In genomic region chr17:43801077-43801476, GRCm38 (mm10) we compare ENCODE assay signal across 8 mouse cellular contexts. TPM values are rescaled to one million over a fixed set of nuclear protein-coding genes. Genes with fewer than 3 reads are reported as not detected.
DNase-seq lines count a peak whose midpoint lies in the region; ATAC-seq and TF ChIP-seq lines count a peak whose summit lies in the region.

Rcan2 (plus strand) TSS chr17:43801351.

- peak within 1 kb of the TSS; percentile 84 for H3K9ac ChIP-seq in heart, embryonic 12.5 days
- peak within 1 kb of the TSS; percentile 56 for H3K9ac ChIP-seq in kidney, embryonic 15.5 days
- peak within 1 kb of the TSS; percentile 94 for H3K9ac ChIP-seq in midbrain, embryonic 16.5 days (ENCODE audit: low read depth, low read length)
- peak within 1 kb of the TSS; percentile 76 for H3K9ac ChIP-seq in stomach, embryonic 16.5 days (ENCODE audit: low read length)

- WGBS in spleen, adult 2 months, result 4% methylated on average over 7 of the region's 7 CpGs
- WGBS in heart, embryonic 12.5 days, result 1% methylated on average over 7 of the region's 7 CpGs
- WGBS in kidney, embryonic 15.5 days, result under 1% methylated on average over 7 of the region's 7 CpGs
- WGBS in midbrain, embryonic 16.5 days, result under 1% methylated on average over 7 of the region's 7 CpGs
- WGBS in stomach, embryonic 16.5 days, result 5% methylated on average over 7 of the region's 7 CpGs

- peak within 1 kb of the TSS; percentile 82 for H3K4me2 ChIP-seq in heart, embryonic 12.5 days
- peak within 1 kb of the TSS; percentile 98 for H3K4me2 ChIP-seq in kidney, embryonic 15.5 days
- peak within 1 kb of the TSS; percentile 83 for H3K4me2 ChIP-seq in midbrain, embryonic 16.5 days (ENCODE audit: low read length)
- H3K4me2 ChIP-seq in stomach, embryonic 16.5 days (ENCODE audit: low read depth, low read length), result peak within 1 kb of the TSS; percentile 96

- H3K9me3 ChIP-seq in heart, embryonic 12.5 days (replicated peaks), result no peaks in the 10 kb centered on the region
- no peaks in the 10 kb centered on the region for H3K9me3 ChIP-seq in kidney, embryonic 15.5 days (replicated peaks)
- no peaks in the 10 kb centered on the region for H3K9me3 ChIP-seq in midbrain, embryonic 16.5 days (replicated peaks; ENCODE audit: control insufficient read depth, low read length, poor library complexity, severe bottlenecking)
- H3K9me3 ChIP-seq in stomach, embryonic 16.5 days (replicated peaks; ENCODE audit: control insufficient read depth, low read length), result no peaks in the 10 kb centered on the region

- ATAC-seq in heart, embryonic 12.5 days (ENCODE audit: insufficient number of reproducible peaks, low FRiP score), result peak; percentile 83
- ATAC-seq in kidney, embryonic 15.5 days (replicated peaks; ENCODE audit: low FRiP score), result peak; percentile 82
- ATAC-seq in midbrain, embryonic 16.5 days, result peak; percentile 93
- peak; percentile 44; the same call in 1 of the 2 replicates for ATAC-seq in stomach, embryonic 16.5 days (ENCODE audit: insufficient read depth, low FRiP score)

- no peak for TF ChIP-seq CTCF in spleen, adult 2 months (IDR thresholded peaks at IDR 0.05; ENCODE audit: extremely low read depth, insufficient read depth, insufficient read length, insufficient replicate concordance)
- TF ChIP-seq CTCF in embryonic fibroblast, embryonic 13.5 days (IDR thresholded peaks at IDR 0.05; ENCODE audit: borderline replicate concordance, insufficient read depth, low read length), result peak; percentile 73

- no peak for TF ChIP-seq POLR2A in spleen, adult 2 months (IDR thresholded peaks at IDR 0.05; ENCODE audit: low read depth, low read length)
- TF ChIP-seq POLR2A in embryonic fibroblast, embryonic 13.5 days (IDR thresholded peaks at IDR 0.05; ENCODE audit: low read depth, low read length), result no peak

- H3K4me1 ChIP-seq in spleen, adult 2 months (ENCODE audit: control insufficient read depth, insufficient read depth, insufficient read length), result peaks cover 2% of the 10 kb centered on the region; the same call in 1 of the 2 replicates
- H3K4me1 ChIP-seq in embryonic fibroblast, embryonic 13.5 days (ENCODE audit: control insufficient read depth, insufficient read depth, low read length), result no peaks in the 10 kb centered on the region
- peaks cover 21% of the 10 kb centered on the region for H3K4me1 ChIP-seq in heart, embryonic 12.5 days (replicated peaks)
- peaks cover 15% of the 10 kb centered on the region for H3K4me1 ChIP-seq in kidney, embryonic 15.5 days
- peaks cover 8% of the 10 kb centered on the region; the same call in 1 of the 2 replicates for H3K4me1 ChIP-seq in midbrain, embryonic 16.5 days (ENCODE audit: control insufficient read depth, insufficient read depth, low read length)
- H3K4me1 ChIP-seq in stomach, embryonic 16.5 days (ENCODE audit: control insufficient read depth, insufficient read depth, low read length), result no peaks in the 10 kb centered on the region

- peak in 1 of 2 experiments; percentile 34 for DNase-seq in spleen, adult 2 months (ENCODE audit: low read depth in 1 of 2, low spot score in 2 of 2)
- DNase-seq in spleen, postnatal 14 days (ENCODE audit: low spot score in 2 of 2), result no peak
- peak; percentile 39 for DNase-seq in liver

- H3K27me3 ChIP-seq in spleen, adult 2 months (ENCODE audit: control insufficient read depth, insufficient read depth, low read length), result peaks cover 8% of the 10 kb centered on the region
- 0 out of 2 replicates have a peak, but pooled peaks cover 11% of the 10 kb centered on the region for H3K27me3 ChIP-seq in heart, embryonic 12.5 days (replicated peaks)
- peaks cover 28% of the 10 kb centered on the region; the same call in 1 of the 2 replicates for H3K27me3 ChIP-seq in kidney, embryonic 15.5 days
- H3K27me3 ChIP-seq in midbrain, embryonic 16.5 days (ENCODE audit: control insufficient read depth, insufficient read depth, low read depth, low read length), result no peaks in the 10 kb centered on the region
- peaks cover 8% of the 10 kb centered on the region; the same call in 1 of the 2 replicates for H3K27me3 ChIP-seq in stomach, embryonic 16.5 days (ENCODE audit: control insufficient read depth, insufficient read depth, low read length)

- no peaks in the 10 kb centered on the region for H3K36me3 ChIP-seq in spleen, adult 2 months (ENCODE audit: control insufficient read depth, insufficient read depth, low read length)
- H3K36me3 ChIP-seq in heart, embryonic 12.5 days, result no peaks in the 10 kb centered on the region
- H3K36me3 ChIP-seq in kidney, embryonic 15.5 days, result no peaks in the 10 kb centered on the region
- H3K36me3 ChIP-seq in midbrain, embryonic 16.5 days (ENCODE audit: control insufficient read depth, insufficient read depth, low read length), result no peaks in the 10 kb centered on the region
- no peaks in the 10 kb centered on the region for H3K36me3 ChIP-seq in stomach, embryonic 16.5 days (ENCODE audit: control insufficient read depth, insufficient read depth, low read length)

- H3K4me3 ChIP-seq in spleen, adult 2 months (ENCODE audit: extremely low read depth, insufficient read depth, insufficient read length), result peak within 1 kb of the TSS; percentile 33; the same call in 1 of the 2 replicates
- H3K4me3 ChIP-seq in embryonic fibroblast, embryonic 13.5 days (ENCODE audit: insufficient read depth, low read length), result peak within 1 kb of the TSS; percentile 47
- peak within 1 kb of the TSS; percentile 74 for H3K4me3 ChIP-seq in heart, embryonic 12.5 days
- H3K4me3 ChIP-seq in kidney, embryonic 15.5 days (replicated peaks), result peak within 1 kb of the TSS; percentile 71
- H3K4me3 ChIP-seq in midbrain, embryonic 16.5 days (ENCODE audit: low read depth, low read length), result peak within 1 kb of the TSS; percentile 75
- H3K4me3 ChIP-seq in stomach, embryonic 16.5 days (replicated peaks; ENCODE audit: low read length), result peak within 1 kb of the TSS; percentile 61

- no peak within 1 kb of the TSS for H3K27ac ChIP-seq in spleen, adult 2 months (ENCODE audit: insufficient read depth, low read length)
- H3K27ac ChIP-seq in embryonic fibroblast, embryonic 13.5 days (ENCODE audit: insufficient read depth, low read length), result no peak within 1 kb of the TSS
- peak within 1 kb of the TSS; percentile 78 for H3K27ac ChIP-seq in heart, embryonic 12.5 days (ENCODE audit: poor library complexity, severe bottlenecking)
- no peak within 1 kb of the TSS for H3K27ac ChIP-seq in kidney, embryonic 15.5 days
- peak within 1 kb of the TSS; percentile 81 for H3K27ac ChIP-seq in midbrain, embryonic 16.5 days (ENCODE audit: low read length)
- H3K27ac ChIP-seq in stomach, embryonic 16.5 days (ENCODE audit: low read length), result 0 out of 2 replicates have a peak within 1 kb of the TSS, but pooled peaks have one; percentile 33

RNA-seq across cellular contexts. Expression of gene Rcan2, which starts in this region (rescaled TPM):
- 0.86 and 1.4 TPM in 2 replicates for polyA plus RNA-seq in spleen, adult 2 months (2012; rRNA removed)
- polyA plus RNA-seq in embryonic fibroblast, embryonic 13.5 days (2011; ENCODE audit: insufficient read length, low read depth, missing spikeins), result 20.4 and 31.5 TPM in 2 replicates
- polyA plus RNA-seq in heart, embryonic 12.5 days (2016; fragmentation: Nextera tagmentation; extraction: Ambion mirVana), result 44.1 and 44.3 TPM in 2 replicates
- 4.5 and 6.8 TPM in 2 replicates for polyA plus RNA-seq in kidney, embryonic 15.5 days (2015; fragmentation: Nextera tagmentation; extraction: Ambion mirVana)
- polyA plus RNA-seq in midbrain, embryonic 16.5 days (2015; fragmentation: Nextera tagmentation; extraction: Ambion mirVana), result 126 and 133 TPM in 2 replicates
- 11.5 and 12.0 TPM in 2 replicates for polyA plus RNA-seq in stomach, embryonic 16.5 days (2015; fragmentation: Nextera tagmentation; extraction: Ambion mirVana)

Comparison
In these comparisons a context has a peak if more than half of its experiments do, and no peak if none do; other contexts are left out.
1. H3K27ac ChIP-seq: peak in heart, embryonic 12.5 days (single experiment), midbrain, embryonic 16.5 days (single experiment) and stomach, embryonic 16.5 days (single experiment); none in spleen, adult 2 months (single experiment), embryonic fibroblast, embryonic 13.5 days (single experiment) and kidney, embryonic 15.5 days (single experiment).
2. Peak in every context shown above with its lines, with median percentiles within 50 percentile points of each other: H3K4me3 ChIP-seq, ATAC-seq, H3K4me2 ChIP-seq and H3K9ac ChIP-seq.